Mouse (Mus musculus): ENCODE data around the gene Gmeb2.

GRCm38 (mm10) chr2:181253248-181253647 is 34.6 kb downstream of the Gmeb2 start:
- no peak for TF ChIP-seq CTCF (IDR thresholded peaks at IDR 0.05; ENCODE audit: control insufficient read depth, insufficient read depth, low read length)
- no peak for TF ChIP-seq POLR2A (IDR thresholded peaks at IDR 0.05; ENCODE audit: borderline replicate concordance, control insufficient read depth, low read depth, low read length)
